Mouse (Mus musculus) heart, embryonic 12.5 days (tissue): ENCODE measurements around the gene Map1b. TPM values are rescaled to one million over a fixed set of nuclear protein-coding genes. Genes with fewer than 3 reads are reported as not detected.

ENCODE experiments used
- ATAC-seq: fragments of 200-750 bp; cut with Nextera tagmentation; 2 replicates; pipeline ENCODE4 v1.8.0; 2017; ENCODE audit warnings: moderate TSS enrichment, moderate library complexity; ENCODE audit not compliant: insufficient number of reproducible peaks, low FRiP score
- H3K27ac ChIP-seq: fragments of 300-500 bp; sonication (generic); 2 replicates; pipeline ENCODE4 v1.5.1; 2016; ENCODE audit warnings: mild to moderate bottlenecking, moderate library complexity; ENCODE audit not compliant: poor library complexity, severe bottlenecking
- H3K27me3 ChIP-seq: fragments of 300-500 bp; sonication (generic); replicated peaks from 2 replicates; pipeline ENCODE4 v1.6.1; 2016; ENCODE audit warnings: mild to moderate bottlenecking, moderate library complexity
- H3K36me3 ChIP-seq: fragments of 300-500 bp; sonication (generic); 2 replicates; pipeline ENCODE4 v1.6.1; 2016; ENCODE audit warnings: mild to moderate bottlenecking, moderate library complexity
- H3K4me1 ChIP-seq: fragments of 300-500 bp; sonication (generic); replicated peaks from 2 replicates; pipeline ENCODE4 v1.6.1; 2016; ENCODE audit warnings: mild to moderate bottlenecking
- H3K4me2 ChIP-seq: fragments of 300-500 bp; sonication (generic); 2 replicates; pipeline ENCODE4 v1.6.1; 2016; ENCODE audit warnings: mild to moderate bottlenecking, moderate library complexity
- H3K4me3 ChIP-seq: fragments of 300-500 bp; sonication (generic); 2 replicates; pipeline ENCODE4 v1.5.1; 2016; ENCODE audit warnings: mild to moderate bottlenecking
- H3K9ac ChIP-seq: fragments of 300-500 bp; sonication (generic); 2 replicates; pipeline ENCODE4 v1.6.1; 2016; ENCODE audit warnings: mild to moderate bottlenecking, moderate library complexity
- H3K9me3 ChIP-seq: fragments of 300-500 bp; sonication (generic); replicated peaks from 2 replicates; pipeline ENCODE4 v1.6.1; 2016; ENCODE audit warnings: mild to moderate bottlenecking, moderate library complexity
- WGBS: fragments of 180-500 bp; shearing (Covaris S2); methylation state at CpG from one replicate; pipeline ENCODE4 v1.1.7; 2016; 5-methylcytosine and 5-hydroxymethylcytosine counted together
- polyA plus RNA-seq: library from polyadenylated mRNA; unstranded; fragments of >200 nt; fragmentation: Nextera tagmentation; extraction: Ambion mirVana; gene quantifications from 2 replicates; pipeline ENCODE4 v1.2.1, GENCODE M21; 2016

Gene Map1b
- polyA plus RNA-seq, 1 experiment from 2014 or later = 151 TPM

DNA sequence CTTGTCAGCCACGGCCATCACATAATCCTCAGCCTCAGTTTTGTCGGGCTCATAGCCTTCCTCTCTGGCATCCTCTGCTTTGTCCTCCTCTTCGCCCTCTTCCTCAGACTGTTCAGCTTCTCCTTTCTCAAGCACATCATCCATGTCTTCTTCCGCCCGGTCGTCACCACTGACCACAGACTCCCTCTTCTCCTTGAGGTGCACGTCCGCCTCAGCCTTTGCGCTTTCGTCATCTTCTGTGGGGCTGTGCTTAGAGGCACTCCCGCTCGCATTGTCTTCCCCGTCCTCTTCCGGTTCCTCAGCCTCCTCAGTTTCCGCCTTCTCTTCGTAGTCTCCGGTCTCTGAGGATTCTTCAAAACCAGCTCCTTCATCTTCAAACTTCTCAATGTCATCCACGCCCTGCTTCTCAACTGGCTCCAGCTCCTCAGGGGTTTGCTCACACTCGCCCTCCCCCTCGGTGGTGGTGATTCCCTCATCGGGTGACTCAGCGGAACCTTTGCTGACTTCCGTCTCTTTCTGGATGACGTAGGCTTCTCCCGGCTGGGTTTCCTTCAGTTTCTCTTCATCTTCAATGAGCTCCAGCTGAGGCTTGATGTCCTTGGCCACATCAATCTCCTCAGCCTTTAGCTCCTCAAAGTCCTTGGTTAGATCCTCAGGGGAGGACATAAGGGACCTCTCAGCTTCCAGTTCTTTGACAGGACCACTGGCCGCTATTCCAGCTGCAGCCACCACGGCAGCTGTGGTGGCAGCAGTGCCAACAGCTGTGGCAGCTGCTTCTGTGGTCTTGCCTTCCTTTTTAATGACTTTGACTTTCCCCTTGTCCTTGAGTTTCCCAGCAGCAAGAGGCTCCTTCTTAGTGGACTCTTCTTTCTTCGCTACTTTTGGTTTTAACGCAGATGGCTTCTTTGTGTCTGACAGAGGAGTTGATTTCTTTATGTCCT lies 83.0 kb downstream of the Map1b start:
- Histone ChIP-seq H3K4me2 (no peak overlapping the region), H3K4me1 (0 out of 2 replicates have a peak, but pooled peaks cover 3% of the 10 kb centered on the region), H3K27ac (no peak overlapping the region), H3K36me3 (peaks cover 88% of the 10 kb centered on the region), H3K9ac (no peak overlapping the region), H3K4me3 (no peak overlapping the region), H3K9me3 (no peaks in the 10 kb centered on the region), H3K27me3 (no peaks in the 10 kb centered on the region)
- no peak for ATAC-seq
- WGBS = 90% methylated on average over 29 of the region's 29 CpGs

DNA sequence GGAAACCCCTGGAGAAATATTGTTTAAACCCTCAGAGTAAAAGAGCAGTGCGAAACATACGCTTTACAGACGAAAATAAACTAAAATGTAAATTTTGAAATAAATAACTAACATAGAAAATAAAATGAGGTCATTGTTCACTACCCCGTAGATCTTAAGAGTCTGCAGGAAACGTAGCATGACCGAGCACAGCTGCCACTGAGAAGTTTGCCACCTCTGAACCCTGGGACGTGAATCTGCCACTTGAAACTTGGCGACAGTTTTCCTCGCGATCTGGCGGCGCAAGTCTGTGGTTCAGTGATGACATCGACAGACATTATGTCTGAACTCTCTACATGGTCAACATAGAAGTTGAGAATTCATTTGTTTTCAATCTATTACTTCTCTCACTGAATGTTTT lies 92.8 kb downstream of the Map1b start:
- H3K4me1 ChIP-seq = peaks cover 16% of the 10 kb centered on the region
- no peak for ATAC-seq
- H3K4me2 ChIP-seq = no peak overlapping the region
- H3K9ac ChIP-seq = no peak overlapping the region
- no peaks in the 10 kb centered on the region for H3K9me3 ChIP-seq
- H3K27me3 ChIP-seq = no peaks in the 10 kb centered on the region
- no peak overlapping the region for H3K27ac ChIP-seq
- H3K36me3 ChIP-seq = peaks cover 53% of the 10 kb centered on the region
- H3K4me3 ChIP-seq = no peak overlapping the region
- WGBS = 77% methylated on average over 13 of the region's 13 CpGs

- no peak overlapping the region for H3K4me2 ChIP-seq
- H3K27ac ChIP-seq = no peak overlapping the region
- H3K9me3 ChIP-seq = no peaks in the 10 kb centered on the region
- ATAC-seq = no peak
- H3K36me3 ChIP-seq = peaks cover 29% of the 10 kb centered on the region
- WGBS = 56% methylated on average over 9 of the region's 9 CpGs
- H3K27me3 ChIP-seq = no peaks in the 10 kb centered on the region
- H3K4me1 ChIP-seq = peaks cover 55% of the 10 kb centered on the region
- no peak overlapping the region for H3K9ac ChIP-seq
- no peak overlapping the region for H3K4me3 ChIP-seq
These were observed 99.7 kb downstream of the Map1b start for GRCm38 (mm10) chr13:99416601-99417000.

GRCm38 (mm10) chr13:99414352-99414742 lies 102.0 kb downstream of the Map1b start:
- Histone ChIP-seq H3K9me3 (no peaks in the 10 kb centered on the region), H3K27ac (no peak overlapping the region), H3K36me3 (peaks cover 41% of the 10 kb centered on the region), H3K4me2 (no peak overlapping the region), H3K27me3 (no peaks in the 10 kb centered on the region), H3K4me3 (no peak overlapping the region), H3K9ac (no peak overlapping the region), H3K4me1 (peaks cover 51% of the 10 kb centered on the region)
- WGBS = 72% methylated on average over 10 of the region's 10 CpGs
- no peak for ATAC-seq

GRCm38 (mm10) chr13:99413481-99414351 lies 102.6 kb downstream of the Map1b start:
- no peaks in the 10 kb centered on the region for H3K27me3 ChIP-seq
- no peak overlapping the region for H3K9ac ChIP-seq
- peaks cover 44% of the 10 kb centered on the region for H3K4me1 ChIP-seq
- no peak overlapping the region for H3K4me3 ChIP-seq
- H3K36me3 ChIP-seq = peaks cover 41% of the 10 kb centered on the region
- H3K4me2 ChIP-seq = no peak overlapping the region
- no peaks in the 10 kb centered on the region for H3K9me3 ChIP-seq
- ATAC-seq = no peak
- H3K27ac ChIP-seq = no peak overlapping the region
- 75% methylated on average over 13 of the region's 13 CpGs for WGBS

GRCm38 (mm10) chr13:99412477-99413080 lies 103.8 kb downstream of the Map1b start:
- Histone ChIP-seq H3K4me1 (peaks cover 44% of the 10 kb centered on the region), H3K36me3 (peaks cover 41% of the 10 kb centered on the region), H3K9me3 (no peaks in the 10 kb centered on the region), H3K9ac (no peak overlapping the region), H3K27ac (peak overlapping the region; percentile 78), H3K4me2 (no peak overlapping the region), H3K27me3 (no peaks in the 10 kb centered on the region), H3K4me3 (no peak overlapping the region)
- WGBS = 44% methylated on average over 11 of the region's 11 CpGs
- ATAC-seq = peak; percentile 58; the same call in 1 of the 2 replicates

DNA sequence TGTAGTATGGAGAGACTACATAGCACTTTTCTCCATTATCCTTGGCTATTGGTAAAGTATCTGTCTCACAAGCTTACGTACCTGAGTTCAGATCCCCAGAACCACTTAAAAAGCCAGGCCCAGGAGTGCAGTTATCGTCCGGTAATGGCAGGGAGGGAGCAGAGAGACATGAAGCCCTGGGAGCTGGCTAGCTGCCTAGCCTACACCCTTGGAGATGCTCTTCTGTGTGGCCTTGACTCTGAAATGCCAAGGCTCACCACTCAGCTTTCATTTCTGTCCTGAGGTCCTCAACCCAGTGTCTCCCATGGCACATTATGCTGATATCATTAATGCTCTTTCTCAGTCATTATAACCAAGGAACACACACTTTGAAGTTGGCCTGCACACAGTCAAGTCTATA lies 104.6 kb downstream of the Map1b start:
- Histone ChIP-seq H3K9me3 (no peaks in the 10 kb centered on the region), H3K4me2 (no peak overlapping the region), H3K4me1 (peaks cover 38% of the 10 kb centered on the region), H3K9ac (no peak overlapping the region), H3K36me3 (peaks cover 42% of the 10 kb centered on the region), H3K27me3 (no peaks in the 10 kb centered on the region), H3K27ac (no peak overlapping the region), H3K4me3 (no peak overlapping the region)
- ATAC-seq = no peak
- 84% methylated on average over 3 of the region's 3 CpGs for WGBS

DNA sequence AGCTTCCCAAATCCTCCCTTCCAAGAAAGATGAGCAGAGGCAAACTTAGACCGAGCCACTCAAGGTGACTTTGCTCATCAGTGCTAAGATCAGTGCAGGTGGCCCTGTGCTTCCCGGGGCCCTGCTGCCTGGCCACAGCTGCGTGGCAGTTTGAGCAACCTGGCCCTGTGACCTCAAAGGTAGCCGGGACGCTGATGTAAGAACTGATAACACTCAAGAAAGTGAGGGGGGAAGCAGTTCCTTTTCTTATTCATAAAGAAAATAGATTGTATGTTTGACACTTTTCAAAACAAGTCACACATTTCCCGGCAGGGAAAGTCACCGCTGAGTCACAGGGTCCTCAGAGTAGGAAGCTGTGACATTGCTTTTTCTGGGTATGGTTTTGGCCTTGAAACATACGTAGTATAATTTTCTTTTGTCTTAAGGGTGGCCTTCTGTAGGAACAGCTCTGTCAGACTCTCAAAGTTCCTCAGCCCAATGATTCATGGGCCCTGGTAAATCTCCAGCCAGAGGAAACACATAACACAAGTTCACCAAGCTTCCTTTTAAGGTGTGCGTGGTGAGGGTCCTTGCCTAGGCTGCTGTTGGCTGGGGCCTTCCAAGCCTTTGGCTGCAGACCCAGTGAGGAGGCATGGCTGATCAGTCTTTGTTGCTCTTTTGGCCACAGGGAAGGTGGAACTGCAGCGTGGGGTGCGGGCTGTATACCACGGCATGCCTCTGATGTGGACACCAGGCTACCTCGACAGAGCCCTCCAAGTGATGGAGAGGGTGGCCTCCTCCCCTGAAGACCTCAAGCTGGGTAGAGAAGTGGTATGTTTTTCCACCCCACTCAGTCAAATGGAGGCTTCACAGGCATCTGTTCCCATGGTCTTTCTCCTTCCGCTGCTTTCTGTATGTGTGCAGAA lies 105.5 kb downstream of the Map1b start:
- no peak overlapping the region for H3K9ac ChIP-seq
- H3K4me2 ChIP-seq = no peak overlapping the region
- no peak for ATAC-seq
- H3K9me3 ChIP-seq = no peaks in the 10 kb centered on the region
- H3K4me3 ChIP-seq = no peak overlapping the region
- peaks cover 31% of the 10 kb centered on the region for H3K4me1 ChIP-seq
- no peaks in the 10 kb centered on the region for H3K27me3 ChIP-seq
- WGBS = 81% methylated on average over 14 of the region's 14 CpGs
- H3K27ac ChIP-seq = no peak overlapping the region
- peaks cover 50% of the 10 kb centered on the region for H3K36me3 ChIP-seq

- Histone ChIP-seq H3K4me1 (peaks cover 20% of the 10 kb centered on the region), H3K4me3 (no peak overlapping the region), H3K9ac (no peak overlapping the region), H3K4me2 (no peak overlapping the region), H3K27me3 (no peaks in the 10 kb centered on the region), H3K9me3 (no peaks in the 10 kb centered on the region), H3K36me3 (peaks cover 51% of the 10 kb centered on the region), H3K27ac (no peak overlapping the region)
- WGBS = 67% methylated on average over 2 of the region's 2 CpGs
- ATAC-seq = no peak
These were observed 107.1 kb downstream of the Map1b start for GRCm38 (mm10) chr13:99409216-99409615.

GRCm38 (mm10) chr13:99399373-99399772 lies 117.0 kb downstream of the Map1b start:
- Histone ChIP-seq H3K4me2 (no peak overlapping the region), H3K9me3 (no peaks in the 10 kb centered on the region)

More at GRCm38 (mm10) chr13:99399373-99399772, 117.0 kb downstream of the Map1b start:
- Histone ChIP-seq H3K36me3 (peaks cover 24% of the 10 kb centered on the region), H3K4me1 (peaks cover 33% of the 10 kb centered on the region), H3K4me3 (no peak overlapping the region), H3K9ac (no peak overlapping the region), H3K27ac (no peak overlapping the region), H3K27me3 (no peaks in the 10 kb centered on the region)
- ATAC-seq = no peak
- WGBS = 59% methylated on average over 4 of the region's 4 CpGs
